Mouse (Mus musculus) fibroblast of lung, adult 2 months (primary cell): Measurements from ENCODE around the gene Gm527.

Source experiments
- DNase-seq: peaks from one replicate; pipeline ENCODE4 v3.0.0-alpha.2; 2011; ENCODE audit warnings: low read depth

The Gm527 gene

DNA sequence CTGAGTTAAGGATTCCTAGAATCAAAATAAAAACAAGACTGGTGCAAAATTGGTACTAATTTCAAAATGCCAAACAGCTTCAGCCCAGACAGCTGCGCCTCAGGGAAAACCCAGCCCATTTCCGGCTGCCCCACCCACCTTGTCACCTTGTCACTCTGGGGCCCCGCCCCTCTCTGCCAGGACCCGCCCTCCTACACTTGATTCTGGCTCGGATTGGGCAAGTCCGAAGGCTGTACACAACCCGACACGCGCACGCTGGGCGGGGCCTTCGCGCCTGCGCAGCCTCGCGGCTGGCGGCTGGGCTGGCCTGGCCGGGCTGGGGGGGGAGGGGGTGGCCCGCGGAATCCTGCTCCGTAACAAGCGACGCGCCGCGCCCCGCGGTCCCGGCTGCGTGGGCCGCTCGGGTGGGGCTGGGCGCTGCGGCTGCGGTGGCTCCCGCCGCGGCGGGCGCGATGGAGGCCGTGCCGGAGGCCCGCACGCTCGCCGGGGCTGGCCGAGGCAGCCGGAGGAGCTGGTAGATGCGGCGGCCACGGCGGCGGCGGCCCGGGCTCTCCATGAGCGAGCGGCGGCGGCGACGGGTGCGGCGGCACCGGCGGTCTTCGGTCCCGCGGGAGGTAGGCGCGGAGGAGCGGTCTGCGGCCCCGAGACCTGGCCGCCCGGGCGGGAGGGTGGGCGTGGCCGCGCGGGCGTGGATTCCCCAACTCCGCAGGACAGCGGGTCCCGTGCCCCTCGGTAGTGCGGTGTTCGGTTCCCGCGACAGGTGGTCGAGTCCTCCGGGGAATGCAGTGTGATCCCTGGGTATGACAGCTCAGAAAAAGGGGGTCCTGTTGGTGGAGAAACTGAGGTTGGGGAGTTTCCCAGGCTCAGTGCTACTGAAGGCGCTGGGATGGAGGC lies at the start of gene Gm527:
TSS of gene Gm527 (plus strand) at position 329 of the 894 bp plus-strand sequence.
- peak; percentile 89 for DNase-seq

DNA sequence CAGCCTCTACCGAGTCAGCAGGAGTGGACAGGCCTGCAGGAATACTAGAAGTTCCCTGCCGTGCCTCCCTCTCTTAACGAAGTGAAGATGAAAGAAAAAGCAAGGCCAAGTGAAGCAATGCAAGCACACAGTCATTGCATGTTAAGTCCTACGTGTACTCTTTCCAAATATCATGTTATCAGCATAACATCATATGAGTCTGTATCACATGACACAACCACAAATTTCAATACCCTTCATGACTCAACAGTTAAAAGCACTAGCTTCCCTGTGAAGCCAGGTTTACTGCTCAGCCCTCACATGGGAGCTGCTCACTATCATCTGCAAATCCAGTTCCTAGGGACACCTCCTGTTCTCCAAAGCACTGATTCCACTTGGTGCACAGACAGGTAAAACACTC lies 46.6 kb upstream of the Gm527 start:
- DNase-seq, result no peak

GRCm38 (mm10) chr12:64897060-64897730 lies 20.5 kb upstream of the Gm527 start:
- no peak for DNase-seq

DNA sequence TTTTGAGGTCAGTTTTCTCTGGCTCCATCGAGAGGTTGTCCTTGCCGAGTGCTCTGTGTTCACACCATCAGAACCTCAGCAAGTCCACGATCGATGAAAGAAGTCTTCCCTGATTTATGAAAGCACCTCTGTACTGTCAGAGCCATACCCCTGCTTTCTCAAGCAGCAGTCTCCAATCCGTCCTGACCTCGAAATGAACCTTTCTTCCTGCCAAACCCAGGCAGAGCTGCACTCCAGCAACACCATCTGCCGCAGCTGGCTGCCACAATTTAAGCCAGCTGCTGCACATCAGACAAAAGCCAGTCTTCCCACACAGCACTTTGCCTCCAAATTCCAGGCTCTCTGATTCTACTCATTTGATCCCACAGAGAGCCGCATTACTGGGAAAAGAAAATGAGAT lies 15.2 kb upstream of the Gm527 start:
- DNase-seq, result peak; percentile 27

- DNase-seq, result no peak
These were observed 14.5 kb upstream of the Gm527 start for GRCm38 (mm10) chr12:64903186-64903585.

DNA sequence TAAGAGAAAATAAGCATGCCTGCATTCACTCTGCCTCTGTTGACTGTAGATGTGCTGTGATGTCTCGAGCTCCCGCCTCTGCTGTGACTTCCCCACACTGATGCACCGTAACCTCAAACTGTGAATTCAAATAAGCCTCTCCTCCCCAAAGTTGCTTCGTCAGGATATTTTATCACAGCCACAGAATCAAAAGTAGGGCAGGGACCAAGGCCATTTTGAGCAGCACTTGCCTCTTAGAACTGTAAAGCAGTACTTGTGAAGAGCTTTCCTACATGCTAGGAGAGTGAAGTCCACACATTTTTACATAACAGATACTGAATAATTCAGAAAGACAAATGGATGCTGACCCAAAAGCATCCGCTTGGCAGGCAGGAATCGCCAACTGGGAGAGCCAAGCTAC lies 4.7 kb upstream of the Gm527 start:
- no peak for DNase-seq

DNA sequence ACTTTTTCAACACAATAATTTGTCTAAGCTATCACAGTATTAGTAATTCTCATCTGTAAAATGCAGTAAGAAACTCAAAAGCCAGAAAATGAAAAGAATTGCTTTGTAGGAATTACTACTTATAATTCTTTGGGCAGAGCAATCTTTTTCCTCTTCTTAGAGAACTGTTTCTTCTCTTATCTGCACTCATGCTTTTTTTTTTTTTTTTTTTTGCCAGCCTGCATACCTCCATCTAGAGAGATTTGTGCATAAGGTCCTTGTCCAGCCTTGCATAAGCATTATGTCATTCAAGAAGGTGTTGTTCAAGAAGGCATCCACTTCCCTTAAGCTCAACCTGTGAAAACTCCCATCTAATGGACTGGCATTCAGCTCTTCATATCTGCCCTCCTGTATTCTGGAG lies 971 bp upstream of the Gm527 start:
- DNase-seq, result no peak

- DNase-seq, result peak; percentile 2
These were observed 19.8 kb downstream of the Gm527 start for GRCm38 (mm10) chr12:64937493-64937892.

DNA sequence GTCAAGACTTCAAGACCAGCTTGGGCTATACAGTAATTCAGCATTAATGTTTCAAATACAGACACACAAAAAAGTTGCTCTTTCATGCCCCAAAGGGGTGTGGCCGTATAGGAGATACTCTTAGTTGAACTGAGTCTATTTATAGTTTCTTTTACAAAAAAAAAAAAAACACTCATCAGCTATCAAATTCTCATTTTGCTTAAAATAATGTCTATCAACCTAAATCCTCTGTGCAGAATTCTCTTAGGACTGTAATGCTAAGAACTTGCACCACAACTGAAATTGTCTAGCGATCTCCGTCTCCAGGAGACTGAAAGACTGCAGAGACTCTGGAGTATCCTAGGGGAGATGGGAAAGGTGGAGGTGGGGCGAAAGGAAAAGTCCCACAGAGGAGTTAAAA lies 46.9 kb downstream of the Gm527 start:
- no peak for DNase-seq

DNA sequence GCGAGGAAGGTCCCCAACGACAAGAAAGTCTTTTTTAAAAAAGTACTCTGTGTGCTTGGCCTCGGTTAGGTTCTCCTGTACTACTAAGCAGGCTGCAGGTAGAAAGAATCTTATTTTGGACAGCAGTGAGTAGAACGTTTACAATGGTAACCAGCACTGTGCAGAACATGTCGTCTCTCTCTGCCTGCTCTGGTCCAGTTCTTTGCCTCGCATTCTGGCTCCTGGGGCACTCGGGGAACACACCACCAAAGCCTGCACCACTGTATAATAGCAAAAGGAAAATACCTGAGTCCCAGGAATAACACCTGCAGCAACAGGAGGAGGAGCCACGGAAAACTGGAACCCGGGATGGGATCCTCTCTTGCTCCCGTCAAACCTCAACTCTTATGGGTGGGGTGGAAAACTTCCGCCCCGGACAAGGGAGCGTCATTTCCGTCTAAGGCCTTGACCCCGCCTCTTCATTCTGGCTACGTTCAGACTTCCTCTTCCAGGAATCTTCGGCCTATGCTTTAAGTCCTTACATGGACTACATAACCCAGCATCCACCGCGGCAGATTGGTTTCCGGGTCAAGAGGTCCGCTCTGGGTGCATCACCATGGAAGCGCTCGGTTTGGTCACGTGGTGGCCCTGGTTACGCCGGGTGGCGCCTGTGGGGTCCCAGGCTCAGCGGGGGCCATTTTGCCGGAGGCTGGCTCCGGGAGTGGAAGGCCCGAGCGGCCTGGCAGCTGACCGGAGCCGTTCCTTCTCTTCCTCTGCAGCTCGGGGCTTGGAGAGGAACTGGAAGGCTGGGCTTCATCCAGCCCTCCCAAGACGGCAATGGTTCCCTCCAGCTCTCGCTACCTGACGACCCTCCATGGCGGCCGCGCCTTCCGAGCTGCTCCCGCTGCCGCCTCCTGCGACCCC lies 47.7 kb downstream of the Gm527 start, which contains the start of the genes Klhl28 and Togaram1:
TSS of gene Klhl28 (minus strand) at position 411 of the 903 bp plus-strand sequence.
TSS of gene Togaram1 (plus strand) at position 681 of the 903 bp plus-strand sequence.
- DNase-seq, result peak; percentile 98

DNA sequence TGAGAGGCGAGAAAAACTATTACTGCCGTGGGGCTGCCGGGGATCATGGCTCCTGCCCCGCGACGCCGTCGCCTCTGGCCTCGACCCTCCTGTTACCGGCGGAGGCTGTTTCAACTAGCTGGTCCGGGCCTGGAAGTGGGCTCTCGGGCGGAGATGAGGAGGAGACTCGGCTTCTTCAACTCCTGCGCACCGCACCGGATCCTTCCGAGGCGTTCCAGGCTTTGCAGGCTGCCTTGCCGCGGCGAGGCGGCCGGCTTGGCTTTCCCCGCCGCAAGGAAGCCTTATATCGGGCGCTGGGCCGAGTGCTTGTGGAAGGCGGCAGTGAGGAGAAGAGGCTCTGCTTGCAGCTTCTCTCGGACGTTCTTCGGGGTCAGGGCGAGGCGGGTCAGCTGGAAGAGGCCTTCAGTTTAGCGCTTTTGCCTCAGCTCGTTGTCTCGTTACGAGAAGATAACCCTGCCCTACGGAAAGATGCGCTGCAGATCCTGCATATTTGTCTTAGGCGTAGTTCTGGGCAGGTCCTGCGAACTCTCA lies 48.5 kb downstream of the Gm527 start:
- DNase-seq, result no peak

DNA sequence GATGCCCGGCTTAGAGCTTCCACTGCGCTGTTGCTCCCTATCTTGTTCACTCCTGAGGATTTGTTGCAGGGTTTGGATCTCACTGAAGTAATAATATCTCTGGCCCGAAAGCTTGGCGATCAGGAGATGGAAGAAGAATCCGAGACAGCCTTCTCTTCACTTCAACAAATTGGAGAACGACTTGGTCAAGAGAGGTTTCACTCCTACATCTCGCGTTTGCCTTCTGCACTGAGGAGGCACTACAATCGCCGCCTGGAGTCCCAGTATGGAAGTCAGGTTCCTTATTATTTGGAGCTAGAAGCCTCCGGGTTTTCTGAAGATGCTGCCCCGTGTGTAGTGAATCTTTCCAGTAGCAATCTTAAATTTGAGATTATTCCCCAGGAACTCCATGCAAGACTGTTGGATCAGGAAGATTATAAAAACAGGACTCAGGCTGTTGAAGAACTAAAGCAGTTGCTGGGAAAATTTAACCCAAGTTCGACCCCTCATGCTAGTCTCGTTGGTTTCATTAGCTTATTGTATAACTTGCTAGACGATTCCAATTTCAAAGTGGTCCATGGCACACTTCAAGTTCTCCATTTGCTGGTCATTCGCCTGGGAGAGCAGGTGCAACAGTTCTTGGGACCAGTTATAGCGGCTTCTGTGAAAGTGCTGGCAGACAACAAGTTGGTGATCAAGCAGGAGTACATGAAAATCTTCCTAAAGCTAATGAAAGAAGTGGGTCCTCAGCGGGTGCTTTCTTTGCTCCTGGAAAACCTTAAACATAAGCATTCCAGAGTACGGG lies 49.1 kb downstream of the Gm527 start:
- no peak for DNase-seq

GRCm38 (mm10) chr12:64967470-64967869 lies 49.8 kb downstream of the Gm527 start:
- no peak for DNase-seq

DNA sequence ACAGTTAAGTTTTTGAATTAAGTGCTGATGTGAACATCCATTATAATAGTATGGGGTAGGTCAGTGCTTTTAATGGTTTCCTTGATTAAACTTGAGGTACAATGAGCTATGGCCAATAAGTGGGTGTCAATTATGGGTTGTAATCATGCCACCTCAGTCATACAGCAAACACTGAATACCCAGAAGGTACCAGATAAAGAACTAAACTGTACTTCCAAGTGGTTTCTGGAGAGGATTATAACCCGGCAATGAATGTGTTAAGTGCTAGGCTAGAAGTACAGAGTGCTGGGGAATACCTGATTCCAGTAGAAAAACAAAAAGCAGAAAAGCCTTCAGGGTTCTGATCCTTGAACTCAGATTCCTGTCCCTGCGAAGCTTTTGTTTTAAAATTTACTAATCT lies 50.4 kb downstream of the Gm527 start:
- no peak for DNase-seq

DNA sequence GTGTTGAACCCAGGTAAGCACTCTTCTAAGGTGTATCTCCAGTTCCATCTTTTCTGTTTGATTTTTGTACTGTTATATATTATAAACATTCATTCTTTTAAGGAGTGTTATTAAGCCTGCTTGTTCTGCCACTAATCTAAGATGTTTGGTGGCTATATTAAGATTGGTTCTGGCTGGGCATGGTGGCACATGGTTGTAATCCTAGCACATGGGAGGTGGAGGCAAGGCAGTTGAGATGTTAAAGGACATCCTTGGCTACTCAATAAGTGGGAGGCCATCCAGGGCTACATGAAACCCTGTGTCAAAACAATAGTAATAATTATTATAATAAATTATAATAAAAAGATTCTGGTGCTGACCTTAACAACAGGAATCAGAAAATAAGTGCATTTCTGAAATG lies 53.7 kb downstream of the Gm527 start:
- DNase-seq, result no peak

DNA sequence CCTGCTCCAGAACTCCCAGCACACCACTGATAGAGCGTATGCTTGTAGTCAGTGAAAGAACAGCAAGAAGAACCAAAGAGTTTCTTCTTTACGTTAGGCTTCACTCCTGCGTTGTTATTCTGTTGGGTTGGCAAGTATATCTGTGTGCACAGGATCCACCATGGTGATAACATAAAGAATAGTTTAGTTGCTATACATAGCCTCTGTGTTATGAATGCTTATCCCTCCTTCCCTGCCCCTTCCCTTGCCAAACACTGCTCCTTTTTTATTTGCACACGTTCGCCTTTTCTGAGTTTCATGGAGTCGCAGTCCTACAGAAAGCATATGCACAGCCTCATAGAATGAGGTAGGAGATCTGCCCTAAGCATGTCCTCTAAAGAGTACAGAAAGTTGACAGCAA lies 54.4 kb downstream of the Gm527 start:
- no peak for DNase-seq
